Mouse (Mus musculus) left cerebral cortex, adult 2 months (tissue): ENCODE measurements around the gene Wwox. TPM values are rescaled to one million over a fixed set of nuclear protein-coding genes. Genes with fewer than 3 reads are reported as not detected.

Experiments
- DNase-seq, 2 experiments: peaks; one replicate each; pipeline ENCODE4 v3.0.0; 2021 to 2022; ENCODE audit warnings: low spot score in 2 of 2, mixed read lengths in 1 of 2; ENCODE audit errors: extremely low spot score in 1 of 2
- H3K27ac ChIP-seq: fragments of 200-600 bp; 2 replicates; pipeline ENCODE4 v1.8.1; 2022
- H3K4me3 ChIP-seq: fragments of 200-600 bp; 2 replicates; pipeline ENCODE4 v1.8.1; 2022
- CTCF ChIP-seq: fragments of 200-600 bp; IDR thresholded peaks from 2 replicates; pipeline ENCODE4 v1.8.1; 2022; ENCODE audit warnings: antibody characterized with exemption, mild to moderate bottlenecking, moderate library complexity
- intact Hi-C: fragments of 180-260 bp; cut with DNase I; formaldehyde crosslinking; loops from one replicate; pipeline ENCODE4 v1.15.1; 2025
- total RNA-seq, 2 experiments: library from RNA; stranded (reverse); gene quantifications; 2 replicates each; pipeline ENCODE4 v1.2.3; 2021

Wwox gene
- total RNA-seq, 2 experiments from 2014 or later = 16.7 to 17.6 TPM

DNA sequence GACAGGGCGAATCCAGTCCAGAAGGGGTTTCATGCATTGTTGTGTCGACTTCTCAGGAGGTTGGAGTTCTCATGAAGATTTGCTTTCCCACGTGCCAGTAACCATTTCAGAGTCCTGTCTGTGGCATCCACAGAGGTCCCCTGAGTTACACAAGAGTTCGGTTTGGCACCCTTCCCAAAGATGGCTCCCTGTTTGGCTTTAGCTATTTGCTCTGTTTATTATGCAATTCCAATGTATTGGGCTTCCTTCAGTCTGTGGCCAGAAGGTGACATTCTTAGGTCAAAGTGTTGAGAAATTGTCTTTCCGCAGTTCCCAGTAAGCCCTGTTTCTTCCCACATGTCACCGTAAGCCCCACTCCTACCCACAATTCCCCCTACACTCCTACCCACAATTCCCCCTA lies 176.5 kb downstream of the Wwox start:
- DNase-seq = no peak
- H3K4me3 ChIP-seq = no peak overlapping the region
- no peak overlapping the region for H3K27ac ChIP-seq
- no peak for TF ChIP-seq CTCF
- intact Hi-C loops = no loop called here

DNA sequence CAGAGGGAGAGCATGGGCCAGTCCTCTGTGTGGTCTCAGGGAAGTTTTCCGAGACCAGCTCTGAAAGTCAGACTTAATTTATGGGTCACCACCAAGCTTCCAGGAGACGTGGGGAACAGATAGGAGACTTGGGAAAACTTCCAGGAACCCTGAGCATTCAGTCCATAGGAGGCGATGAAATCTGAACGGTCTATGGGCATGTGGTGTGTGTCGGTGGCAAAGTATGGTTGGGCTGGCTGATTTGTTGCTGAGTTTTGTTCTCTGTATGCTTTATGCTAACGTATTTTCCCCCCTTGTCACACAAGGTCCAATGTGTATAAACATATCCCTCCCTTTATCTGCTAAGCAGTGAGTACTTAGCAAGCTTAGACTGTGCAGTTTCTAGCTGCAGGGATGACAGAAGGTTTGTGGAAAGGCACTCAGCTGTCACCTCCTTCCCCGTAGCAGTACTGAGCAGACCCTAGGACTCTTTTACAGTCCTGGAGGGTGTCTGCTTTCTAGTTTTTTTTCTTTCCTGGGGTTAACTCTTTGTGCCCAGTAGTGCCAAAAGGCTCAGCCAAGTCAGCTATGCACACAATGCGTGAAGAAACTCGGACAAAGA lies 179.6 kb downstream of the Wwox start:
- H3K27ac ChIP-seq = no peak overlapping the region
- no peak for TF ChIP-seq CTCF
- no peak for DNase-seq
- intact Hi-C loops = no loop called here
- H3K4me3 ChIP-seq = no peak overlapping the region

- no peak overlapping the region for H3K4me3 ChIP-seq
- TF ChIP-seq CTCF = no peak
- intact Hi-C loops = no loop called here
- H3K27ac ChIP-seq = no peak overlapping the region
- DNase-seq = no peak
Measured at GRCm38 (mm10) chr8:114625402-114625801, 185.9 kb downstream of the Wwox start.

DNA sequence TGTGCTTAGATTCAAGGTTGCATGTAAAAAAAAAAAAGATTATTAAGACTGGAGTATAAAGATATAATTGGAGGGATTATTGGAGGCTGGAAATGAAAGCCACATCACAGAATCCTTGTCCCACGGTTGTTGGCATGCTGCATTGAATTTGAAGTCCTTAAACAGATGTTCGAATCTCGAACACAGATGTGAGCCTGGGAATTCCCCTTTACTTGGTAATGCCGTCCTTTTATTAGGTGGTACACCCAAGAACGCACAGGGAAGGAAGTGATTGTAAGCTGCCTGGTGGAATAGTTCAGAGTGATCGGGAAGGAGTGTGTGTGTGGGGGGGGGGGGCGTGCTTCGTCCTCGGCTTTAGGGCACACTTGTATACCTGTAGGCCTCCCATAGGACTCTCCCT lies 187.4 kb downstream of the Wwox start:
- intact Hi-C loops = no loop called here
- no peak for TF ChIP-seq CTCF
- Histone ChIP-seq H3K4me3 (no peak overlapping the region), H3K27ac (no peak overlapping the region)
- no peak for DNase-seq

GRCm38 (mm10) chr8:114629719-114630118 lies 190.3 kb downstream of the Wwox start:
- no peak for DNase-seq
- no peak for TF ChIP-seq CTCF
- Histone ChIP-seq H3K4me3 (no peak overlapping the region), H3K27ac (no peak overlapping the region)
- intact Hi-C loops = no loop called here

- DNase-seq = no peak
- Histone ChIP-seq H3K27ac (no peak overlapping the region), H3K4me3 (no peak overlapping the region)
- intact Hi-C loops = no loop called here
- TF ChIP-seq CTCF = no peak
Measured at GRCm38 (mm10) chr8:114631087-114631486, 191.6 kb downstream of the Wwox start.

DNA sequence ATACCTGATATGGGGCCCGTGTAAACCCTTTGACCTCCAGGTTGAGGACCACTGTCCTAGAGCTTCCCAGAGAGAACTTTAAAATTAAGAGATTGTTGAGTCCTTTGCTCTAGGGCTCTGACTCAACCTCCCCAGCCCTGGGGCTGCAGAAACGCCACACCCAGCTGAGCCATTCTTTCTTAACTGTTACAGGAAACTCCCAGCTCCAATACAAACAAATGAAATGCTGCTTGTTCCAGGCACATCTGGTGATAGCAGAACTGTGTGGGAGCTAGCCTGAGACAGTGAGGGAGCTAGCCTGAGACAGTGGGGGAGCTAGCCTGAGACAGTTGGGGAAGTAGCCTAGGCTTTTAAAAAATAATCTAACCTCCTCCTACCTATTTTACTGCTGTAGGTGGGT lies 194.7 kb downstream of the Wwox start:
- DNase-seq = no peak
- TF ChIP-seq CTCF = no peak
- no peak overlapping the region for H3K27ac ChIP-seq
- intact Hi-C loops = no loop called here
- H3K4me3 ChIP-seq = no peak overlapping the region

- H3K4me3 ChIP-seq = no peak overlapping the region
- intact Hi-C loops = no loop called here
- H3K27ac ChIP-seq = no peak overlapping the region
- DNase-seq = no peak
- no peak for TF ChIP-seq CTCF
Measured at GRCm38 (mm10) chr8:114634669-114635410, 195.4 kb downstream of the Wwox start.

- no peak for TF ChIP-seq CTCF
- DNase-seq = no peak
- no peak overlapping the region for H3K27ac ChIP-seq
- intact Hi-C loops = no loop called here
- H3K4me3 ChIP-seq = no peak overlapping the region
Measured at GRCm38 (mm10) chr8:114636376-114636775, 196.9 kb downstream of the Wwox start.

- no peak for TF ChIP-seq CTCF
- Histone ChIP-seq H3K27ac (no peak overlapping the region), H3K4me3 (no peak overlapping the region)
- DNase-seq = no peak
- intact Hi-C loops = no loop called here
Measured at GRCm38 (mm10) chr8:114641809-114642208, 202.4 kb downstream of the Wwox start.

- Histone ChIP-seq H3K27ac (no peak overlapping the region), H3K4me3 (peak overlapping the region; percentile 16)
- no peak for DNase-seq
- no peak for TF ChIP-seq CTCF
- intact Hi-C loops = no loop called here
Measured at GRCm38 (mm10) chr8:114650789-114651188, 211.3 kb downstream of the Wwox start.

- intact Hi-C loops = no loop called here
- Histone ChIP-seq H3K27ac (no peak overlapping the region), H3K4me3 (no peak overlapping the region)
- TF ChIP-seq CTCF = no peak
- DNase-seq = no peak
Measured at GRCm38 (mm10) chr8:114657789-114658188, 218.3 kb downstream of the Wwox start.

DNA sequence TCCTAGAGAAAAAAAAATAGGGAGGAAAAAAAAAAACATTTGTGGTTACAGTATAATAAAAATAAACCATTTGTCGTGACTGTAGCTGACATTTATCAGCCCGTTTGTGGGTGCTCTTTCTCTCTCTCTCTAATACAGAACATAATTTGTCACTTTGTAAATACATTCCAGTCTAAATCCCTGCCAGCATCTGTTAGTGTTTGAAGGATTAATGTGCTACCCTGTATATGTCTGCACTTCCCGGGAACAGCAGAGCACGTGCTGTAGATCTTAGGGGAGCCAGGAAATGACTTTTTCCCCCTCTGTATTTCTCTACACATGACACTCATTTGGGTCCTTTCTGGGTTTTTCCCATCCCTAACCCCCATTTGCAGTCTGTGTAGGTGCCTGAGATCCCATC lies 219.0 kb downstream of the Wwox start:
- TF ChIP-seq CTCF = no peak
- intact Hi-C loops = no loop called here
- Histone ChIP-seq H3K4me3 (no peak overlapping the region), H3K27ac (no peak overlapping the region)
- no peak for DNase-seq
